Mouse (Mus musculus) megakaryocyte, embryonic 14.5 days (primary cell): Measurements from ENCODE around the gene Trpm5.

ENCODE experiments used
- FLI1 ChIP-seq: IDR thresholded peaks from 2 replicates; pipeline ENCODE4 v1.6.1; 2012; ENCODE audit warnings: low read length, inconsistent platforms, mixed read lengths
- GATA1 ChIP-seq: IDR thresholded peaks from 3 replicates; pipeline ENCODE4 v1.6.1; 2012; ENCODE audit warnings: mixed read lengths, low read length, inconsistent platforms, borderline replicate concordance

GRCm38 (mm10) chr7:143114773-143115172 lies 20.3 kb upstream of the Trpm5 start:
- no peak for TF ChIP-seq GATA1
- TF ChIP-seq FLI1, result no peak
